Mouse (Mus musculus) mesoderm, embryonic 11.5 days (tissue): Measurements from ENCODE around the gene Cadps2.

ENCODE experiments used
- DNase-seq: peaks from one replicate; pipeline ENCODE4 v3.0.0-alpha.2; 2012; ENCODE audit warnings: low read depth, low spot score

Cadps2 gene

DNA sequence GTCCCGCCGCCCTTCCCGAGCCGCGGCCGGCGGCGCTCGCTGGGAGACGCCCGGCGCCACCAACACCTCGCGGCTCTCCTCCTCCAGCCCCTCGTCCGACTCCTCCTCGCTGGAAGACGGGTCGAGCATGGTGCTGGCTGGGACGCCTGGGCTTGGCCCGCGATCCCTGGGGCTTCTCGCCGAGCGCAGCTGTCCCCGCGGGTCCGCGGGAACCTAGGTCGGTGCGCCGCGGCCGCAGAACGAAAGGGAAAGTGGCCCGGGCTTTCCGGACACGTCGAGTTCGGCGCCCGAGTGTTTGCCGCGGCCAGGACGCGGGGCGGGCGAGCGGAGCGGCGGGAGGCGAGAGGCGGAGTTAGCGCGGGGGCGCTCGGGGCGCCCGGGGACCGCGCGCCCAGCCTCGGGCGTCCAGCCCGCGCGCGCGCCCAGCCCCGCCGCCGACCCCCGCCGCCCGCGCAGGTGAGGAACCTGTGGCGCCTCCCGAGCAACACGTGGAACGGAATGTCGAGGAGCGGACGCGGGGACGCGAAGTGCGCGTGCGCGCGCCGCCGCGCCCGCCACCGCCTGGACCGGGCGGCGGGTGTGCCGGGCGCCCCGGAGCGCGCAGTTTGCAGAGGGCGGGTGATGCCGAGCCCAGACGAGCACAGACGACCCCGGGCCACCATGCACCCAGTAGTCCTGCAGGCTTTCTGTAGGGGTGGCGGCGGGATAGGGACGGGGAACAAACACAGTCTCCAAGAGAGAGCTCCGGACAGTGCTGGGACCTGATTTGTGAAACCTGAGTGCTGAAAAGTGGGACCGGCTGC is at the start of gene Cadps2:
Cadps2 (minus strand) TSS at position 413 of the 803 bp plus-strand sequence.
- DNase-seq = peak; percentile 38

DNA sequence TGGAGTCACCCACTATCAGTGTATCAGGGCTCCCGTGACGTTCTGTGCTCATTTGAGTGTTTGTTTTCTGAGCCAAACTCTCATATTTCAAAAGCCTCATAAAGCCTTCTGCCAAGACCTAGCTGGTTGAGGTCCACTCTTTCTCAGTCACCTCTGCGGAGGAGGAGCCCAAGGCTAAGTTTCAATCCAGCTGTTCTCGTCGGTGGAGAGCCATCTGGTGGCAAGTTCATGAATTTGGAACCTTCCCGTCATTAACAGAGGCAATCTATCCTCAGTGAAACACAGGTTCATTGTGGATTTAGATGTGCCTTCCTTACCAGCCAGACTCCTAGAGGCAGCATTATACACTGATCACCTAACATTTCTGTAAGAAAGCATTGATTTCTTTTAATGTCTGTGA is 47.2 kb upstream of the Cadps2 start:
- DNase-seq = peak; percentile 49

GRCm38 (mm10) chr6:23876765-23877408 is 37.7 kb upstream of the Cadps2 start:
- DNase-seq = no peak

GRCm38 (mm10) chr6:23876363-23876762 is 37.1 kb upstream of the Cadps2 start:
- DNase-seq = no peak

DNA sequence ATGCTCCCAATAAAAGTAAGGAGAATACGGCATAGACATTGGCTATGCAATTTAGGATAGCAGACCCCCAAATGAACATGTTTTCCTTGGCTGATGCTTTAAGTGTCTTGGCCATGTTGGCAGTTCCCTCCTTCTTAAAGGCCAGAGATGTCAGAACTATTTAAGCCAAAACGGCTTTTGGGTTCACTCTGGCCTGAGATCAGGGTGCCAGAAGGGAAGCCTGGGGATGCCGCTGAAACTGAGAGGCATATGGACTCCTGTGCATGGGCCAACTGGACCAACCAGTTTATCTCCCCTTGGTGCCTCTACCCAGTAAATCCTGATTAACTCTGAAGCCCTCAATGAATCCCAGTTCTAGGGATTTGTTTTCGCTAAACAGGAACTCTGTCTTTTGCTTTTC is 34.6 kb upstream of the Cadps2 start:
- DNase-seq = no peak

- DNase-seq = no peak
Observed at GRCm38 (mm10) chr6:23873231-23873630, 34.0 kb upstream of the Cadps2 start.

DNA sequence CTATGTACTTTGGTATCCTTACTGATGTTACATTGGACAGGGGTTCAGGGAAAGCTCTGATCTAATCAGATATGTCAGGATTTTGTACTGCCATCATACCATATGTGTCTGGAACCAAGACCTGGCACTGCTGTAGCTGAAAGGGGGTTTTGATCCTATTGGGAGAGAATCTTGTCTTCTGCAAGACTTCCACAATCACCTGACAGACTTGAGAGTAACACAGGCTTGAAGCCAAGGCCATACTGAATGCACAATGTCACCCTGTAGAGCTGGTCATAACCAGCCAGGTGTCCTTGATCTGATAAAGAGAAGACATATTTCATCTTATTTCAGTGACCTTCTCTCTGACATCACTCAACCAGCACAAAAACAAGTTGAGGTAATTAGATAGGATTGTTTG is 30.8 kb upstream of the Cadps2 start:
- no peak for DNase-seq

- DNase-seq = no peak
Observed at GRCm38 (mm10) chr6:23866298-23866697, 27.1 kb upstream of the Cadps2 start.

DNA sequence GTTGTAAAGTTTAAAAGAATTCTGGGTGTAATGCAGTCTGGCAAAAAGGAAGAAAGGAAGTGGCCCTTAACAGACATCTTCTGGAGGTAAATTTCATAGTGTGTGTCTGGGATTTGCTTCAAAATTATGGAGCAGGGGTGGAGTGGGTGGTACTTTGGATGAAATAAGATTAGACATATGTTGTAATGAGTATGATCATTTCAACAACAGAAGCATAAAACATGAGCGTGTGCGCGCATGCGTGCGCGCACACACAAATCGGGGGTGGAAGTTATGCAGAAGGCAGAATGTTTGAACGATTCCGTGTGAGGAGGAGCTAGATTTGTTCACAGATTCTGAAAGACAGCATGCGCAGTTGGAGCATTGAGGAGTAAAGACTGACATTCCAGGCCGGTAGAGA is 14.2 kb upstream of the Cadps2 start:
- no peak for DNase-seq

DNA sequence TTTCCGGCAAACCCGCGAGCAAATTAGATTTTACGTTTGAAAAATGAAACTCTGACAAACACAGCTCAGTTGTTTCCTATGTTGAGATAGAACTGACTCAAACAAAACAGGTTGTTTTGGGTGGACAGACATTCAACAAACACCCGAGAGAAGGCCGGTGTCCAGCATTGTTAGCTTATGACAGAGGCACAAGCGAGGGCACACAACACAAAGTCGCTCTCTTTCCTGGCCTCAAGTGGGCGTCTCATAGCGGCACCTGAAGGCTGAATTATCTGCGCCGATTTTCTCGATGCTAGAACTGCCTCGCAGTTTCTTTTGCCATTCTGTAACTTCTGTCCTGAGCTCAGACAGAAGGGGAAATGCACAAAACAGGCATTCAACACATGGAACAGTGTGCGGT is 780 bp upstream of the Cadps2 start:
- peak; percentile 35 for DNase-seq

DNA sequence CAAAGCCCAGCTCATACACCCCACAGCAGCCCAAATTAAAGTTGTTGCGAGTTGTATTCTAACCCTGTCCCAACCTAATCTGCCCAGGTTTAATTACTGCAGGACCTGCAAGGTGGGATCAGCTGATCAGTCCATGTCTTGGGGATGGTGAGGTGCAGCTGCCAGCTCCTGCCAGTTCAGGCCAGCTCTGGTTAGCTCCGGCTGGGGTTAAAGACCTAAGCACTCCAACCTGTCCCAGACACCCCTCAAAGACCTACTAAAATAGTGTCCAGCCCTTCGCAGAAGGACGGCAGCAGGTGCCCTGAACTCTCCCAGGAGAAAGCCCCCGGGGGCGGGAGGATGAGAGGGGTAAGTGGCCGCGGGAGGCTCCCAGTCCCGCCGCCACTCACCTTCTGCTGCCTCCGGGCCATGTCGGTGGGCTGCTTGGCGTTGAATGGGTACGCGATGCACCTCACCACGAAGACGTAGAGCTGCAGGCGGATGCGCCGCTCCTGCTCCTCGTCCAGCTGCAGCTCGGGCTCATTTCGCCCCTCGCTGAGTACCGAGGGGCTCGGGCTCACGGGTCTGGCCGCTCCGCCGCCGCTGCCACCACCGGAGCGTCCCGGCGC is 716 bp downstream of the Cadps2 start:
- peak; percentile 16 for DNase-seq

- no peak for DNase-seq
Observed at GRCm38 (mm10) chr6:23837631-23838030, 1.6 kb downstream of the Cadps2 start.

GRCm38 (mm10) chr6:23837127-23837526 is 2.1 kb downstream of the Cadps2 start:
- DNase-seq = no peak

DNA sequence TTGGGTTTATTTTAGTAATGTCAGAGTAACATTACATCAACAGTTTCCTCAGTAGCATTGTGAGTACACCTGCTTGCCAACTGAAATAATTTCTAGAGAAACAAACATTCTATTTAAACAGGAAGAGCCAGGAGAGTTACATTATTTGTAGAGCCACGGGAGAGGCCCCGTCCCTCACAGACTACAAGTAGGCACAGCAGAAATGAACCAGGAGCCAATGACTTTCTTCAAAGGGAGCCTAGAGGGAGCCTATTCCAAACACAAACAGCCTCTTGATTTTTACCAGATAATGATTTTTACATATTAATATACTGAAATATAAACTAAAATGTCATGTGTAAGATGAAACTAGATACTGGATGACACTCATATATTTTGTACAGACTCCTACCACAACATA is 2.5 kb downstream of the Cadps2 start:
- no peak for DNase-seq

- DNase-seq = no peak
Observed at GRCm38 (mm10) chr6:23835552-23835951, 3.7 kb downstream of the Cadps2 start.

DNA sequence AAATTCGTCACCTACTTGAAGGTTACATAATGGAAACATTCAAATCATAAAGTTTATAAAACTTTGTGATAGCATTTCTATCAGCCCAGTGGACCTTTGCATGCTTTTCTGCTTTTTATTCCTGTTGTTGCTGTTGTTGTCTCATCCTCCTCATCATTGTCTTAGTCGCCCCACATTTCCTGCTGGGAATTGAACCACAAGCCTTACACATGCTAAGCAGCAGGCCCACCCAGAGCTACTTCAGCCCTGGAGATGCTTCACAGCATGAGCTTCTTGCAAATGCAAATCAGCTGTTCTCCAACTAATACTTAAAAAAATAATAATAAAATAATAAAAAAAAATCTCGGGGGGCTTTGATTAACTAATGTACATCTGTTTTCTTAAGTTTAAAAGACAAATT is 8.5 kb downstream of the Cadps2 start:
- DNase-seq = no peak

DNA sequence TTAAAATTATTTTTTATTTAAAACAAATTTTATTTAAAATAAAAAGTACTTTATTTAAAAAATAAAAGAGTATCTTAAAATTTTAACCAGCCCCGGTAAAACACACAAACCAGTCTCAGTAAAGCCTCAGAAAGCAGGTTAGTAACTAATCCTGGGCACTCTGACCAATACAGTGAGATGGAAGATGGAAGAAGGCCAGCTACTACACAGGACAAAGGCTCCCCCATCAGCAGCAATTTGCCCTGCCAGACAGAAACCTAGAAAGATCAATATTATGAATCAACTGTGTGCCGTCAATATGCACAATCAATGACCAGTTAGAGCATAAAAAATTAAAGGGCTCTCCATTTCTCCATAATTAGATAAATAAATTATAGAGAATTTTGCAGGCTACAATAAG is 9.9 kb downstream of the Cadps2 start:
- DNase-seq = no peak

GRCm38 (mm10) chr6:23821819-23822218 is 17.4 kb downstream of the Cadps2 start:
- no peak for DNase-seq

DNA sequence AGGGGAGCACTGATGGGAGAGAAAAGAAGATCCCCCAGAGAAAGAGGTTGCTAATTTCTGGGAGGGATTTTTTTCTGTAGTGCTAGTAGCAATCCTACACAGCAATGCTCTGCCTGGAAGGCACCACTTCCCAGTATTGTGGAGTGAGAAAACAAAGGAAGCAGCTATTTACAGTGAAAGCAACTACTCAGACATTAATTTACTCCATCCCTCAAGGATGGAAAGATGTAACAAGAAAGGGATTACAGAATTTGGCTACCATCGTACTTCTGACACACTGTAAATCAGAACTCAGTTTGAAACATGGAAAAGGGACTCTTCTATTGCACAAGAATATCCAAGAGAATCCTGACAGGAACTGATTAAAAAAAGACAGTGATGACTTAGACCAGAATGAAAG is 29.1 kb downstream of the Cadps2 start:
- DNase-seq = no peak

DNA sequence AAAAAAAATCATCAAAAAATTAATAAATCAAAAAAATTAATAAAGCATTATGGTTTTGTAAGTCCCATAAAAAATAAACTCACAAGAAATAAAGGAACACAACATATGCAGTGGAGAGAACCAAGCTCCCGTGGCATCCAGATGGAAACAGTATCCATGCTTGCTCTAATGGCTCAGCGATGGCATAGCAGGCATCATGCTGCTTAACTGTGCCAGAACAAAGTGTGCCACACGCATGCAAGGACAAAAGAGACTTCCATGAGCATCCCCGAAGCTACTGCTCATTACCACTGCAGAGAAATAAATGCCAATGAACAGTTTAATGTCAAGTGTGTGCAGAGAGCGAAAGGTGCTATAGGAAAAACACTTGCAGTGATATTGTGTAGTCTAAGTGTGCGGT is 29.9 kb downstream of the Cadps2 start:
- DNase-seq = no peak

DNA sequence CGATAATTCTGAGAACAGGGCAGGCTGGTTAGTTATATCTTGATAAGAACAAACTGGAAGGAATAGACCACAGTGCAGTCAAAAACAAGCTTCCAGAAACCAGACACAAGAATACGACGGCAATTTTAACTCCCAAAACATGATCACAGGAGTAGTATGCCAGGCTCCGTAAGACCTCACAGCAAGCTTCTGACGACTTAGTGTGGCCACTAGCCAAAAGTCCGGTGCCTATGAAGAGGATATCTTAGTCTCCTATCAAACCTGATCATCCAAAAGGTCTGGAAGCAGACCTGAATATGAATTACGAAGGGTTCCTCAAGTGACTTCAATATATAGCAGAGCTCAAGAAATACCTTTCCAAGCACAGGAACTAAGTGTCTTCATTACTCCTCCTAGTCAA is 33.9 kb downstream of the Cadps2 start:
- DNase-seq = no peak

DNA sequence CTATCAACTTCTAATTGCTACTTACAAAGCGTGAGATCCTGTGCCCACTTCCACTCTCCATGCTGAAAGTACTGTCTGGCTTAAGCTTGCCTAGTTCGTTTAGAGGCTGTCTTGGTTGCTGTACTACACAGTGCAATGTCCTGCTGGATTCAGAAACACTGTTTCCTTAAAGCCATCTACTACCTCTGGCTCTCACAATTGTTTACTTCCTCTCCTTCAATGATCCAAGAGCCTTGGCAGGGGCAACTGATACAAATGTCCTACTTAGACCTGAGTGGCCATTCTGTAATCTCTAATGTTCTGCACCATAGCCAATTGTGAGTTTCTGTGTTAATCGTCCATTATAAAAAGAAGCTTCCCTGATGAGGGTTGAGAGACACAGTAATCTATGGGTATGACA is 47.4 kb downstream of the Cadps2 start:
- DNase-seq = no peak

DNA sequence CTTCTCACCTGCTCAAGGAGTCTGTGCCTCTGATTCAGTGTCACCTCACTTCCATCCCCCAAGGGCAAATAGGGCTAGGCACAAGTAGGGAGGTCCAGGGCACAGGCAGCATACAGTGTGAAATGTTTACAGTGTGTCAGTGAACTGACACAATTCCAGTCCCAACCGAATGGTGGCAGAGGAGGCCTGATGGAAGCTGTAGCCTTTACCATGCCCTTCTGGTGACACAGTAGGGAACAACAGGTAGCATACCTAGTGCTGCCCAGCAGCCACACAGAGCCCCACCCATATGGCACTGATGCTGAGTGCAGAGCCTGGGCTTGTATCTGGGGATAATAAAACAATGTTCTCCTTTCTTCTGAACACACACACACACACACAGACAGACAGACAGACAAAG is 61.6 kb downstream of the Cadps2 start:
- DNase-seq = no peak
